Mouse (Mus musculus) kidney, adult 2 months (tissue): Measurements from ENCODE around the gene Muc5b.

Experiments used
- CTCF ChIP-seq: fragments of 200-500 bp; conservative IDR thresholded peaks from 2 replicates; pipeline ENCODE4 v1.5.1; 2011; ENCODE audit warnings: low read depth, mild to moderate bottlenecking, control low read depth, low read length, moderate library complexity, mixed read lengths; ENCODE audit not compliant: insufficient read depth, insufficient read length
- POLR2A ChIP-seq: fragments of 200-500 bp; IDR thresholded peaks from one replicate; pipeline ENCODE4 v1.6.1; 2011; ENCODE audit warnings: low read depth, low read length, control low read depth

GRCm38 (mm10) chr7:141840354-141840753 is 1.5 kb downstream of the Muc5b start:
- TF ChIP-seq CTCF: no peak
- no peak for TF ChIP-seq POLR2A
